Mouse (Mus musculus): ENCODE measurements around the gene Ncstn. TPM values are rescaled to one million over a fixed set of nuclear protein-coding genes. Genes with fewer than 3 reads are reported as not detected.

Ncstn gene
- total and polyA plus RNA-seq, 2 experiments from 2014 or later = 73.1 to 93.9 TPM

- Histone ChIP-seq H3K4me3 (ENCODE audit: low read depth, low read length) (no peak overlapping the region), H3K4me1 (ENCODE audit: insufficient read depth) (no peaks in the 10 kb centered on the region), H3K9ac (no peak overlapping the region), H3K36me3 (ENCODE audit: insufficient read depth) (peaks cover 20% of the 10 kb centered on the region), H3K9me3 (ENCODE audit: low read length) (no peaks in the 10 kb centered on the region), H3K27ac (ENCODE audit: low read depth, low read length) (no peak overlapping the region), H3K27me3 (ENCODE audit: insufficient read depth, low read length) (no peaks in the 10 kb centered on the region), H3K4me2 (ENCODE audit: low read depth) (no peak overlapping the region)
- ATAC-seq = no peak
- WGBS = 31% methylated on average over 8 of the region's 8 CpGs
- TF ChIP-seq CTCF (IDR thresholded peaks at IDR 0.05; ENCODE audit: low read depth) = no peak
- no peak for DNase-seq
These were observed 21.4 kb downstream of the Ncstn start for GRCm38 (mm10) chr1:172061217-172061616.

GRCm38 (mm10) chr1:172060659-172061058 is 21.9 kb downstream of the Ncstn start:
- Histone ChIP-seq H3K4me3 (ENCODE audit: low read depth, low read length) (no peak overlapping the region), H3K9ac (no peak overlapping the region), H3K4me2 (ENCODE audit: low read depth) (no peak overlapping the region), H3K27ac (ENCODE audit: low read depth, low read length) (no peak overlapping the region), H3K4me1 (ENCODE audit: insufficient read depth) (no peaks in the 10 kb centered on the region), H3K9me3 (ENCODE audit: low read length) (no peaks in the 10 kb centered on the region), H3K36me3 (ENCODE audit: insufficient read depth) (peaks cover 16% of the 10 kb centered on the region), H3K27me3 (ENCODE audit: insufficient read depth, low read length) (no peaks in the 10 kb centered on the region)
- no peak for DNase-seq
- no peak for TF ChIP-seq CTCF (IDR thresholded peaks at IDR 0.05; ENCODE audit: low read depth)
- WGBS = 57% methylated on average over 4 of the region's 4 CpGs
- ATAC-seq = no peak

- no peak for TF ChIP-seq CTCF (IDR thresholded peaks at IDR 0.05; ENCODE audit: low read depth)
- WGBS = 46% methylated on average over 7 of the region's 7 CpGs
- Histone ChIP-seq H3K27ac (ENCODE audit: low read depth, low read length) (no peak overlapping the region), H3K27me3 (ENCODE audit: insufficient read depth, low read length) (no peaks in the 10 kb centered on the region), H3K36me3 (ENCODE audit: insufficient read depth) (no peaks in the 10 kb centered on the region), H3K4me1 (ENCODE audit: insufficient read depth) (no peaks in the 10 kb centered on the region), H3K9ac (no peak overlapping the region), H3K9me3 (ENCODE audit: low read length) (no peaks in the 10 kb centered on the region), H3K4me3 (ENCODE audit: low read depth, low read length) (no peak overlapping the region), H3K4me2 (ENCODE audit: low read depth) (no peak overlapping the region)
- ATAC-seq (no peak), DNase-seq (no peak)
These were observed 23.7 kb downstream of the Ncstn start for GRCm38 (mm10) chr1:172058874-172059273.

GRCm38 (mm10) chr1:172058321-172058720 is 24.3 kb downstream of the Ncstn start:
- no peak for TF ChIP-seq CTCF (IDR thresholded peaks at IDR 0.05; ENCODE audit: low read depth)
- Histone ChIP-seq H3K9ac (no peak overlapping the region), H3K27ac (ENCODE audit: low read depth, low read length) (no peak overlapping the region), H3K4me2 (ENCODE audit: low read depth) (no peak overlapping the region), H3K9me3 (ENCODE audit: low read length) (no peaks in the 10 kb centered on the region), H3K4me1 (ENCODE audit: insufficient read depth) (peaks cover 3% of the 10 kb centered on the region; the same call in 1 of the 2 replicates), H3K4me3 (ENCODE audit: low read depth, low read length) (no peak overlapping the region), H3K27me3 (ENCODE audit: insufficient read depth, low read length) (no peaks in the 10 kb centered on the region), H3K36me3 (ENCODE audit: insufficient read depth) (no peaks in the 10 kb centered on the region)
- no peak for ATAC-seq
- DNase-seq = no peak
- 41% methylated on average over 6 of the region's 6 CpGs for WGBS

GRCm38 (mm10) chr1:172057491-172057921 is 25.1 kb downstream of the Ncstn start, which contains the start of gene Nhlh1:
Nhlh1 (minus strand) TSS chr1:172057573.
- no peaks in the 10 kb centered on the region for H3K36me3 ChIP-seq (ENCODE audit: insufficient read depth)
- DNase-seq (peak; percentile 20), ATAC-seq (peak; percentile 61; the same call in 1 of the 2 replicates)
- H3K27ac ChIP-seq (ENCODE audit: low read depth, low read length) = no peak within 1 kb of the TSS
- H3K4me1 ChIP-seq (ENCODE audit: insufficient read depth) = peaks cover 3% of the 10 kb centered on the region; the same call in 1 of the 2 replicates
- no peak within 1 kb of the TSS for H3K4me2 ChIP-seq (ENCODE audit: low read depth)
- H3K9me3 ChIP-seq (ENCODE audit: low read length) = no peaks in the 10 kb centered on the region
- no peak within 1 kb of the TSS for H3K4me3 ChIP-seq (ENCODE audit: low read depth, low read length)
- no peak within 1 kb of the TSS for H3K9ac ChIP-seq
- 23% methylated on average over 2 of the region's 2 CpGs for WGBS
- no peaks in the 10 kb centered on the region for H3K27me3 ChIP-seq (ENCODE audit: insufficient read depth, low read length)
- TF ChIP-seq CTCF (IDR thresholded peaks at IDR 0.05; ENCODE audit: low read depth) = no peak

GRCm38 (mm10) chr1:172056251-172056650 is 26.3 kb downstream of the Ncstn start:
- Histone ChIP-seq H3K36me3 (ENCODE audit: insufficient read depth) (no peaks in the 10 kb centered on the region), H3K27me3 (ENCODE audit: insufficient read depth, low read length) (no peaks in the 10 kb centered on the region), H3K4me2 (ENCODE audit: low read depth) (no peak overlapping the region), H3K4me1 (ENCODE audit: insufficient read depth) (peaks cover 3% of the 10 kb centered on the region; the same call in 1 of the 2 replicates), H3K9ac (no peak overlapping the region), H3K27ac (ENCODE audit: low read depth, low read length) (no peak overlapping the region), H3K9me3 (ENCODE audit: low read length) (no peaks in the 10 kb centered on the region), H3K4me3 (ENCODE audit: low read depth, low read length) (no peak overlapping the region)
- TF ChIP-seq CTCF (IDR thresholded peaks at IDR 0.05; ENCODE audit: low read depth) = no peak
- 55% methylated on average over 4 of the region's 4 CpGs for WGBS
- ATAC-seq = no peak
- no peak for DNase-seq

GRCm38 (mm10) chr1:172053541-172054440 is 28.8 kb downstream of the Ncstn start:
- peak; percentile 65 for ATAC-seq
- TF ChIP-seq CTCF (IDR thresholded peaks at IDR 0.05; ENCODE audit: low read depth) = no peak
- no peaks in the 10 kb centered on the region for H3K36me3 ChIP-seq (ENCODE audit: insufficient read depth)
- peak overlapping the region; percentile 58 for H3K9ac ChIP-seq
- peak; percentile 58 for DNase-seq
- H3K4me1 ChIP-seq (ENCODE audit: insufficient read depth) = peaks cover 3% of the 10 kb centered on the region; the same call in 1 of the 2 replicates
- H3K4me2 ChIP-seq (ENCODE audit: low read depth) = peak overlapping the region; percentile 78
- no peaks in the 10 kb centered on the region for H3K9me3 ChIP-seq (ENCODE audit: low read length)
- no peaks in the 10 kb centered on the region for H3K27me3 ChIP-seq (ENCODE audit: insufficient read depth, low read length)
- H3K4me3 ChIP-seq (ENCODE audit: low read depth, low read length) = peak overlapping the region; percentile 41
- no peak overlapping the region for H3K27ac ChIP-seq (ENCODE audit: low read depth, low read length)
- 6% methylated on average over 42 of the region's 42 CpGs for WGBS

Data from forebrain, postnatal 0 days (tissue).